Mouse (Mus musculus): ENCODE measurements at regions not wholly inside any gene's neighbourhood (a gene's known extent, or its start where the extent isn't known, plus 50 kb on each side); places are given as distances from the start of the nearest gene placed in this dataset.

- TF ChIP-seq CTCF (IDR thresholded peaks at IDR 0.05; ENCODE audit: low read depth, low read length) (no peak), POLR2A (IDR thresholded peaks at IDR 0.05; ENCODE audit: borderline replicate concordance, low read depth, low read length) (no peak)
- Histone ChIP-seq H3K4me1 (ENCODE audit: control insufficient read depth, insufficient read depth, low read length) (no peaks in the 10 kb centered on the region), H3K27ac (ENCODE audit: insufficient read depth, low read depth, low read length) (no peak overlapping the region), H3K4me3 (ENCODE audit: insufficient read depth, low read length) (no peak overlapping the region)
Measured at GRCm38 (mm10) chr11:19713597-19713996, 210.6 kb upstream of the Spred2 start.

- Histone ChIP-seq H3K4me3 (ENCODE audit: insufficient read depth, low read length) (no peak overlapping the region), H3K4me1 (ENCODE audit: control insufficient read depth, insufficient read depth, low read length) (no peaks in the 10 kb centered on the region), H3K27ac (ENCODE audit: insufficient read depth, low read depth, low read length) (no peak overlapping the region)
- TF ChIP-seq POLR2A (IDR thresholded peaks at IDR 0.05; ENCODE audit: borderline replicate concordance, low read depth, low read length) = no peak
- TF ChIP-seq CTCF (IDR thresholded peaks at IDR 0.05; ENCODE audit: low read depth, low read length) = no peak
Measured at GRCm38 (mm10) chr11:19714211-19714610, 210.0 kb upstream of the Spred2 start.

- Histone ChIP-seq H3K27ac (ENCODE audit: insufficient read depth, low read depth, low read length) (no peak overlapping the region), H3K4me3 (ENCODE audit: insufficient read depth, low read length) (no peak overlapping the region), H3K4me1 (ENCODE audit: control insufficient read depth, insufficient read depth, low read length) (no peaks in the 10 kb centered on the region)
- TF ChIP-seq CTCF (IDR thresholded peaks at IDR 0.05; ENCODE audit: low read depth, low read length) (no peak), POLR2A (IDR thresholded peaks at IDR 0.05; ENCODE audit: borderline replicate concordance, low read depth, low read length) (no peak)
Measured at GRCm38 (mm10) chr11:19714888-19715595, 209.1 kb upstream of the Spred2 start.

GRCm38 (mm10) chr11:19718165-19718564 is 206.0 kb upstream of the Spred2 start:
- H3K4me1 ChIP-seq (ENCODE audit: control insufficient read depth, insufficient read depth, low read length) = no peaks in the 10 kb centered on the region

GRCm38 (mm10) chr11:19729031-19729430 is 195.1 kb upstream of the Spred2 start:
- no peak overlapping the region for H3K4me3 ChIP-seq (ENCODE audit: insufficient read depth, low read length)
- no peak for TF ChIP-seq CTCF (IDR thresholded peaks at IDR 0.05; ENCODE audit: low read depth, low read length)
- no peak for TF ChIP-seq POLR2A (IDR thresholded peaks at IDR 0.05; ENCODE audit: borderline replicate concordance, low read depth, low read length)
- no peaks in the 10 kb centered on the region for H3K4me1 ChIP-seq (ENCODE audit: control insufficient read depth, insufficient read depth, low read length)
- H3K27ac ChIP-seq (ENCODE audit: insufficient read depth, low read depth, low read length) = no peak overlapping the region

More at GRCm38 (mm10) chr11:19718165-19718564, 206.0 kb upstream of the Spred2 start:
- Histone ChIP-seq H3K4me3 (ENCODE audit: insufficient read depth, low read length) (no peak overlapping the region), H3K27ac (ENCODE audit: insufficient read depth, low read depth, low read length) (no peak overlapping the region)
- TF ChIP-seq POLR2A (IDR thresholded peaks at IDR 0.05; ENCODE audit: borderline replicate concordance, low read depth, low read length) = no peak
- no peak for TF ChIP-seq CTCF (IDR thresholded peaks at IDR 0.05; ENCODE audit: low read depth, low read length)

- Histone ChIP-seq H3K4me1 (ENCODE audit: control insufficient read depth, insufficient read depth, low read length) (no peaks in the 10 kb centered on the region), H3K4me3 (ENCODE audit: insufficient read depth, low read length) (no peak overlapping the region), H3K27ac (ENCODE audit: insufficient read depth, low read depth, low read length) (no peak overlapping the region)
- no peak for TF ChIP-seq POLR2A (IDR thresholded peaks at IDR 0.05; ENCODE audit: borderline replicate concordance, low read depth, low read length)
- no peak for TF ChIP-seq CTCF (IDR thresholded peaks at IDR 0.05; ENCODE audit: low read depth, low read length)
Measured at GRCm38 (mm10) chr11:19730747-19731146, 193.4 kb upstream of the Spred2 start.

- TF ChIP-seq POLR2A (IDR thresholded peaks at IDR 0.05; ENCODE audit: borderline replicate concordance, low read depth, low read length) = no peak
- H3K4me1 ChIP-seq (ENCODE audit: control insufficient read depth, insufficient read depth, low read length) = no peaks in the 10 kb centered on the region
- no peak overlapping the region for H3K4me3 ChIP-seq (ENCODE audit: insufficient read depth, low read length)
- no peak overlapping the region for H3K27ac ChIP-seq (ENCODE audit: insufficient read depth, low read depth, low read length)
Measured at GRCm38 (mm10) chr11:19736076-19736475, 188.1 kb upstream of the Spred2 start.

GRCm38 (mm10) chr11:19736926-19737325 is 187.2 kb upstream of the Spred2 start:
- Histone ChIP-seq H3K4me3 (ENCODE audit: insufficient read depth, low read length) (no peak overlapping the region), H3K27ac (ENCODE audit: insufficient read depth, low read depth, low read length) (no peak overlapping the region), H3K4me1 (ENCODE audit: control insufficient read depth, insufficient read depth, low read length) (no peaks in the 10 kb centered on the region)
- no peak for TF ChIP-seq POLR2A (IDR thresholded peaks at IDR 0.05; ENCODE audit: borderline replicate concordance, low read depth, low read length)
- TF ChIP-seq CTCF (IDR thresholded peaks at IDR 0.05; ENCODE audit: low read depth, low read length) = no peak

GRCm38 (mm10) chr11:19737331-19737730 is 186.8 kb upstream of the Spred2 start:
- no peaks in the 10 kb centered on the region for H3K4me1 ChIP-seq (ENCODE audit: control insufficient read depth, insufficient read depth, low read length)
- no peak for TF ChIP-seq CTCF (IDR thresholded peaks at IDR 0.05; ENCODE audit: low read depth, low read length)
- no peak for TF ChIP-seq POLR2A (IDR thresholded peaks at IDR 0.05; ENCODE audit: borderline replicate concordance, low read depth, low read length)
- H3K27ac ChIP-seq (ENCODE audit: insufficient read depth, low read depth, low read length) = no peak overlapping the region
- H3K4me3 ChIP-seq (ENCODE audit: insufficient read depth, low read length) = no peak overlapping the region

GRCm38 (mm10) chr11:19737807-19738206 is 186.4 kb upstream of the Spred2 start:
- no peaks in the 10 kb centered on the region for H3K4me1 ChIP-seq (ENCODE audit: control insufficient read depth, insufficient read depth, low read length)
- H3K27ac ChIP-seq (ENCODE audit: insufficient read depth, low read depth, low read length) = no peak overlapping the region
- no peak for TF ChIP-seq POLR2A (IDR thresholded peaks at IDR 0.05; ENCODE audit: borderline replicate concordance, low read depth, low read length)
- no peak for TF ChIP-seq CTCF (IDR thresholded peaks at IDR 0.05; ENCODE audit: low read depth, low read length)
- H3K4me3 ChIP-seq (ENCODE audit: insufficient read depth, low read length) = no peak overlapping the region

Measured in bone marrow macrophage, adult 2 months (primary cell).